Mouse (Mus musculus): ENCODE results near the gene Mslnl. TPM values are rescaled to one million over a fixed set of nuclear protein-coding genes. Genes with fewer than 3 reads are reported as not detected.

Mslnl gene
- polyA plus RNA-seq, 1 experiment from 2014 or later, result 0.71 TPM

- no peak overlapping the region for H3K27ac ChIP-seq
Observed at GRCm38 (mm10) chr17:25769331-25769730, 33.5 kb downstream of the Mslnl start.

GRCm38 (mm10) chr17:25773549-25774120, 37.8 kb downstream of the Mslnl start, which contains the start of gene Narfl:
Gene Narfl, plus strand, starts transcription at chr17:25773776.
- Histone ChIP-seq H3K4me1 (peaks cover 8% of the 10 kb centered on the region), H3K27ac (0 out of 2 replicates have a peak within 1 kb of the TSS, but pooled peaks have one; percentile 6), H3K36me3 (peaks cover under 1% of the 10 kb centered on the region; the same call in 1 of the 2 replicates), H3K9ac (peak within 1 kb of the TSS; percentile 86), H3K27me3 (no peaks in the 10 kb centered on the region), H3K9me3 (no peaks in the 10 kb centered on the region), H3K4me3 (peak within 1 kb of the TSS; percentile 69), H3K4me2 (peak within 1 kb of the TSS; percentile 75)
- under 1% methylated on average over 37 of the region's 37 CpGs for WGBS
- peak; percentile 85 for ATAC-seq (ENCODE audit: borderline replicate concordance, extremely low read depth, low FRiP score, low TSS enrichment)

More at GRCm38 (mm10) chr17:25769331-25769730, 33.5 kb downstream of the Mslnl start:
- no peaks in the 10 kb centered on the region for H3K9me3 ChIP-seq
- no peak overlapping the region for H3K9ac ChIP-seq
- no peak for ATAC-seq (ENCODE audit: borderline replicate concordance, extremely low read depth, low FRiP score, low TSS enrichment)
- H3K4me2 ChIP-seq, result no peak overlapping the region
- H3K27me3 ChIP-seq, result no peaks in the 10 kb centered on the region
- peaks cover 5% of the 10 kb centered on the region for H3K4me1 ChIP-seq
- no peaks in the 10 kb centered on the region for H3K36me3 ChIP-seq
- WGBS, result 55% methylated on average over 9 of the region's 9 CpGs
- H3K4me3 ChIP-seq, result no peak overlapping the region

GRCm38 (mm10) chr17:25775318-25776062, 39.6 kb downstream of the Mslnl start:
- Histone ChIP-seq H3K36me3 (peaks cover 11% of the 10 kb centered on the region; the same call in 1 of the 2 replicates), H3K27ac (no peak overlapping the region), H3K4me2 (no peak overlapping the region), H3K4me1 (peaks cover 8% of the 10 kb centered on the region), H3K4me3 (no peak overlapping the region), H3K9me3 (no peaks in the 10 kb centered on the region), H3K27me3 (no peaks in the 10 kb centered on the region), H3K9ac (no peak overlapping the region)
- WGBS, result 72% methylated on average over 10 of the region's 10 CpGs
- ATAC-seq (ENCODE audit: borderline replicate concordance, extremely low read depth, low FRiP score, low TSS enrichment), result no peak

- WGBS, result 91% methylated on average over 5 of the region's 5 CpGs
- Histone ChIP-seq H3K27ac (no peak overlapping the region), H3K9me3 (no peaks in the 10 kb centered on the region), H3K9ac (no peak overlapping the region), H3K4me2 (no peak overlapping the region), H3K4me1 (peaks cover 8% of the 10 kb centered on the region), H3K27me3 (no peaks in the 10 kb centered on the region), H3K36me3 (peaks cover 31% of the 10 kb centered on the region), H3K4me3 (no peak overlapping the region)
- ATAC-seq (ENCODE audit: borderline replicate concordance, extremely low read depth, low FRiP score, low TSS enrichment), result no peak
Observed at GRCm38 (mm10) chr17:25777948-25778347, 42.1 kb downstream of the Mslnl start.

GRCm38 (mm10) chr17:25781339-25781738, 45.5 kb downstream of the Mslnl start:
- H3K9me3 ChIP-seq, result no peaks in the 10 kb centered on the region
- H3K9ac ChIP-seq, result no peak overlapping the region
- no peak overlapping the region for H3K4me3 ChIP-seq
- 68% methylated on average over 6 of the region's 6 CpGs for WGBS
- H3K4me1 ChIP-seq, result peaks cover 22% of the 10 kb centered on the region
- H3K4me2 ChIP-seq, result no peak overlapping the region
- no peaks in the 10 kb centered on the region for H3K27me3 ChIP-seq
- no peak for ATAC-seq (ENCODE audit: borderline replicate concordance, extremely low read depth, low FRiP score, low TSS enrichment)
- peaks cover 35% of the 10 kb centered on the region for H3K36me3 ChIP-seq
- no peak overlapping the region for H3K27ac ChIP-seq

- H3K4me3 ChIP-seq, result no peak overlapping the region
- H3K9me3 ChIP-seq, result no peaks in the 10 kb centered on the region
- peaks cover 22% of the 10 kb centered on the region for H3K4me1 ChIP-seq
- no peak overlapping the region for H3K4me2 ChIP-seq
- H3K36me3 ChIP-seq, result peaks cover 39% of the 10 kb centered on the region
- H3K27ac ChIP-seq, result no peak overlapping the region
- H3K9ac ChIP-seq, result no peak overlapping the region
- H3K27me3 ChIP-seq, result no peaks in the 10 kb centered on the region
- WGBS, result 67% methylated on average over 7 of the region's 7 CpGs
- ATAC-seq (ENCODE audit: borderline replicate concordance, extremely low read depth, low FRiP score, low TSS enrichment), result no peak
Observed at GRCm38 (mm10) chr17:25783086-25783485, 47.2 kb downstream of the Mslnl start.

- WGBS, result 65% methylated on average over 15 of the region's 15 CpGs
- ATAC-seq (ENCODE audit: borderline replicate concordance, extremely low read depth, low FRiP score, low TSS enrichment), result no peak
- H3K36me3 ChIP-seq, result peaks cover 41% of the 10 kb centered on the region
- no peak overlapping the region for H3K27ac ChIP-seq
- H3K9ac ChIP-seq, result 0 out of 2 replicates have a peak overlapping the region, but pooled peaks have one; percentile 73
- peaks cover 22% of the 10 kb centered on the region for H3K4me1 ChIP-seq
- H3K4me3 ChIP-seq, result peak overlapping the region; percentile 78
- H3K9me3 ChIP-seq, result no peaks in the 10 kb centered on the region
- peak overlapping the region; percentile 80 for H3K4me2 ChIP-seq
- H3K27me3 ChIP-seq, result no peaks in the 10 kb centered on the region
Observed at GRCm38 (mm10) chr17:25783861-25784574, 48.2 kb downstream of the Mslnl start.

GRCm38 (mm10) chr17:25785281-25785745, 49.5 kb downstream of the Mslnl start, which contains the start of gene Haghl:
Gene Haghl, minus strand, starts transcription at chr17:25785673.
- H3K4me1 ChIP-seq, result peaks cover 22% of the 10 kb centered on the region
- under 1% methylated on average over 23 of the region's 23 CpGs for WGBS
- peak within 1 kb of the TSS; percentile 73 for H3K9ac ChIP-seq
- ATAC-seq (ENCODE audit: borderline replicate concordance, extremely low read depth, low FRiP score, low TSS enrichment), result peak; percentile 84
- H3K4me2 ChIP-seq, result peak within 1 kb of the TSS; percentile 80
- peak within 1 kb of the TSS; percentile 78 for H3K4me3 ChIP-seq
- no peaks in the 10 kb centered on the region for H3K9me3 ChIP-seq
- no peaks in the 10 kb centered on the region for H3K27me3 ChIP-seq
- peaks cover 44% of the 10 kb centered on the region for H3K36me3 ChIP-seq
- peak within 1 kb of the TSS; percentile 91 for H3K27ac ChIP-seq

- Histone ChIP-seq H3K4me1 (peaks cover 30% of the 10 kb centered on the region), H3K27me3 (no peaks in the 10 kb centered on the region), H3K4me2 (peak within 1 kb of the TSS; percentile 80), H3K4me3 (peak within 1 kb of the TSS; percentile 78), H3K9me3 (no peaks in the 10 kb centered on the region), H3K9ac (peak within 1 kb of the TSS; percentile 73), H3K27ac (peak within 1 kb of the TSS; percentile 91), H3K36me3 (peaks cover 41% of the 10 kb centered on the region)
- ATAC-seq (ENCODE audit: borderline replicate concordance, extremely low read depth, low FRiP score, low TSS enrichment), result no peak
- 78% methylated on average over 3 of the region's 3 CpGs for WGBS
Observed at GRCm38 (mm10) chr17:25786280-25786679, 50.4 kb downstream of the Mslnl start, which contains the start of gene Ccdc78. Gene Ccdc78, plus strand, starts transcription at chr17:25786580.

- peaks cover 34% of the 10 kb centered on the region for H3K36me3 ChIP-seq
- no peaks in the 10 kb centered on the region for H3K9me3 ChIP-seq
- H3K4me3 ChIP-seq, result no peak overlapping the region
- 88% methylated on average over 9 of the region's 9 CpGs for WGBS
- no peak overlapping the region for H3K27ac ChIP-seq
- H3K4me2 ChIP-seq, result no peak overlapping the region
- ATAC-seq (ENCODE audit: borderline replicate concordance, extremely low read depth, low FRiP score, low TSS enrichment), result no peak
- H3K27me3 ChIP-seq, result no peaks in the 10 kb centered on the region
- H3K9ac ChIP-seq, result no peak overlapping the region
- peaks cover 34% of the 10 kb centered on the region for H3K4me1 ChIP-seq
Observed at GRCm38 (mm10) chr17:25786781-25787504, 51.1 kb downstream of the Mslnl start.

GRCm38 (mm10) chr17:25791320-25791842, 55.5 kb downstream of the Mslnl start:
- WGBS, result 22% methylated on average over 19 of the region's 19 CpGs
- peak; percentile 16; the same call in 1 of the 2 replicates for ATAC-seq (ENCODE audit: borderline replicate concordance, extremely low read depth, low FRiP score, low TSS enrichment)

More at GRCm38 (mm10) chr17:25791320-25791842, 55.5 kb downstream of the Mslnl start:
- Histone ChIP-seq H3K9ac (peak overlapping the region; percentile 82), H3K4me3 (peak overlapping the region; percentile 88), H3K4me2 (peak overlapping the region; percentile 87), H3K27me3 (no peaks in the 10 kb centered on the region), H3K27ac (peak overlapping the region; percentile 99), H3K9me3 (no peaks in the 10 kb centered on the region), H3K4me1 (peaks cover 49% of the 10 kb centered on the region), H3K36me3 (peaks cover 20% of the 10 kb centered on the region)
